Mouse (Mus musculus) liver, embryonic 15.5 days (tissue): ENCODE measurements around the gene Gm45062. TPM values are rescaled to one million over a fixed set of nuclear protein-coding genes. Genes with fewer than 3 reads are reported as not detected.

Source experiments
- ATAC-seq: fragments of 200-750 bp; cut with Nextera tagmentation; 2 replicates; pipeline ENCODE4 v1.8.0; 2017; ENCODE audit warnings: moderate number of reproducible peaks, mild to moderate bottlenecking, moderate library complexity; ENCODE audit not compliant: insufficient read depth
- H3K27ac ChIP-seq: fragments of 300-500 bp; sonication (generic); replicated peaks from 2 replicates; pipeline ENCODE4 v1.5.1; 2015; ENCODE audit warnings: mild to moderate bottlenecking, inconsistent platforms
- H3K27me3 ChIP-seq: fragments of 300-500 bp; sonication (generic); 2 replicates; pipeline ENCODE4 v1.6.1; 2015; ENCODE audit warnings: mild to moderate bottlenecking, inconsistent platforms
- H3K36me3 ChIP-seq: fragments of 300-500 bp; sonication (generic); replicated peaks from 2 replicates; pipeline ENCODE4 v1.6.1; 2015; ENCODE audit warnings: moderate library complexity, mild to moderate bottlenecking, inconsistent platforms
- H3K4me1 ChIP-seq: fragments of 300-500 bp; sonication (generic); replicated peaks from 2 replicates; pipeline ENCODE4 v1.6.1; 2015; ENCODE audit warnings: inconsistent platforms
- H3K4me2 ChIP-seq: fragments of 300-500 bp; sonication (generic); 2 replicates; pipeline ENCODE4 v1.6.1; 2015; ENCODE audit warnings: moderate library complexity, mild to moderate bottlenecking, inconsistent platforms
- H3K4me3 ChIP-seq: fragments of 300-500 bp; sonication (generic); replicated peaks from 2 replicates; pipeline ENCODE4 v1.5.1; 2015; ENCODE audit warnings: mild to moderate bottlenecking, inconsistent platforms
- H3K9ac ChIP-seq: fragments of 300-500 bp; sonication (generic); 2 replicates; pipeline ENCODE4 v1.6.1; 2015; ENCODE audit warnings: moderate library complexity, mild to moderate bottlenecking, inconsistent platforms
- H3K9me3 ChIP-seq: fragments of 300-500 bp; sonication (generic); replicated peaks from 2 replicates; pipeline ENCODE4 v1.6.1; 2016; ENCODE audit warnings: inconsistent platforms
- WGBS: fragments of 180-500 bp; shearing (Covaris S2); methylation state at CpG from one replicate; pipeline ENCODE4 v1.1.7; 2015; ENCODE audit warnings: mixed read lengths; ENCODE audit not compliant: insufficient replicate concordance; 5-methylcytosine and 5-hydroxymethylcytosine counted together
- polyA plus RNA-seq: library from polyadenylated mRNA; unstranded; fragments of >200 nt; fragmentation: Nextera tagmentation; extraction: Ambion mirVana; gene quantifications from 2 replicates; pipeline ENCODE4 v1.2.1, GENCODE M21; 2015

The Gm45062 gene
- polyA plus RNA-seq, 1 experiment from 2014 or later: 1.8 TPM

- Histone ChIP-seq H3K4me1 (no peaks in the 10 kb centered on the region), H3K9me3 (no peaks in the 10 kb centered on the region), H3K27me3 (peaks cover 5% of the 10 kb centered on the region; the same call in 1 of the 2 replicates), H3K4me2 (no peak overlapping the region), H3K4me3 (no peak overlapping the region), H3K36me3 (no peaks in the 10 kb centered on the region), H3K27ac (no peak overlapping the region), H3K9ac (no peak overlapping the region)
- no peak for ATAC-seq
- 86% methylated on average over 2 of the region's 2 CpGs for WGBS
Observed at GRCm38 (mm10) chr6:8462447-8462846, 203.2 kb downstream of the Gm45062 start.

- Histone ChIP-seq H3K9ac (no peak overlapping the region), H3K36me3 (no peaks in the 10 kb centered on the region), H3K4me1 (no peaks in the 10 kb centered on the region), H3K27ac (no peak overlapping the region), H3K4me3 (no peak overlapping the region), H3K27me3 (peaks cover 5% of the 10 kb centered on the region; the same call in 1 of the 2 replicates), H3K9me3 (no peaks in the 10 kb centered on the region), H3K4me2 (no peak overlapping the region)
- WGBS: 66% methylated on average over 1 of the region's 1 CpGs
- ATAC-seq: no peak
Observed at GRCm38 (mm10) chr6:8465388-8465787, 206.1 kb downstream of the Gm45062 start.

GRCm38 (mm10) chr6:8465985-8466384, 206.7 kb downstream of the Gm45062 start:
- no peak for ATAC-seq
- 69% methylated on average over 5 of the region's 5 CpGs for WGBS
- H3K27me3 ChIP-seq: peaks cover 5% of the 10 kb centered on the region; the same call in 1 of the 2 replicates

GRCm38 (mm10) chr6:8467667-8468337, 208.6 kb downstream of the Gm45062 start:
- 67% methylated on average over 10 of the region's 10 CpGs for WGBS
- Histone ChIP-seq H3K27me3 (peaks cover 5% of the 10 kb centered on the region; the same call in 1 of the 2 replicates), H3K27ac (no peak overlapping the region), H3K4me2 (no peak overlapping the region), H3K4me1 (0 out of 2 replicates have a peak, but pooled peaks cover 3% of the 10 kb centered on the region), H3K9ac (no peak overlapping the region), H3K36me3 (no peaks in the 10 kb centered on the region), H3K9me3 (no peaks in the 10 kb centered on the region), H3K4me3 (no peak overlapping the region)
- no peak for ATAC-seq

More at GRCm38 (mm10) chr6:8465985-8466384, 206.7 kb downstream of the Gm45062 start:
- Histone ChIP-seq H3K27ac (no peak overlapping the region), H3K4me3 (no peak overlapping the region), H3K4me1 (no peaks in the 10 kb centered on the region), H3K4me2 (no peak overlapping the region), H3K9ac (no peak overlapping the region), H3K36me3 (no peaks in the 10 kb centered on the region), H3K9me3 (no peaks in the 10 kb centered on the region)

GRCm38 (mm10) chr6:8469918-8470317, 210.7 kb downstream of the Gm45062 start:
- Histone ChIP-seq H3K4me3 (no peak overlapping the region), H3K27me3 (peaks cover 5% of the 10 kb centered on the region; the same call in 1 of the 2 replicates), H3K4me1 (peaks cover 6% of the 10 kb centered on the region; the same call in 1 of the 2 replicates), H3K4me2 (no peak overlapping the region), H3K9ac (no peak overlapping the region), H3K27ac (no peak overlapping the region), H3K36me3 (no peaks in the 10 kb centered on the region), H3K9me3 (no peaks in the 10 kb centered on the region)
- 79% methylated on average over 3 of the region's 3 CpGs for WGBS
- no peak for ATAC-seq

GRCm38 (mm10) chr6:8472125-8472524, 212.9 kb downstream of the Gm45062 start:
- Histone ChIP-seq H3K9ac (no peak overlapping the region), H3K36me3 (no peaks in the 10 kb centered on the region), H3K27me3 (peaks cover under 1% of the 10 kb centered on the region; the same call in 1 of the 2 replicates), H3K4me3 (no peak overlapping the region), H3K27ac (no peak overlapping the region), H3K4me2 (no peak overlapping the region), H3K9me3 (no peaks in the 10 kb centered on the region), H3K4me1 (peaks cover 6% of the 10 kb centered on the region; the same call in 1 of the 2 replicates)
- ATAC-seq: no peak
- 67% methylated on average over 3 of the region's 3 CpGs for WGBS

- Histone ChIP-seq H3K4me2 (no peak overlapping the region), H3K9me3 (no peaks in the 10 kb centered on the region), H3K27ac (no peak overlapping the region), H3K27me3 (no peaks in the 10 kb centered on the region), H3K4me1 (peaks cover 6% of the 10 kb centered on the region; the same call in 1 of the 2 replicates), H3K9ac (no peak overlapping the region), H3K36me3 (no peaks in the 10 kb centered on the region), H3K4me3 (no peak overlapping the region)
- no peak for ATAC-seq
- WGBS: 31% methylated on average over 5 of the region's 5 CpGs
Observed at GRCm38 (mm10) chr6:8472915-8473314, 213.7 kb downstream of the Gm45062 start.

GRCm38 (mm10) chr6:8473498-8473897, 214.2 kb downstream of the Gm45062 start:
- Histone ChIP-seq H3K9me3 (no peaks in the 10 kb centered on the region), H3K27ac (no peak overlapping the region), H3K4me3 (no peak overlapping the region), H3K4me1 (peaks cover 6% of the 10 kb centered on the region; the same call in 1 of the 2 replicates), H3K9ac (no peak overlapping the region), H3K36me3 (no peaks in the 10 kb centered on the region), H3K27me3 (no peaks in the 10 kb centered on the region), H3K4me2 (no peak overlapping the region)
- 56% methylated on average over 5 of the region's 5 CpGs for WGBS
- ATAC-seq: no peak

- 46% methylated on average over 3 of the region's 3 CpGs for WGBS
- Histone ChIP-seq H3K4me3 (no peak overlapping the region), H3K9me3 (no peaks in the 10 kb centered on the region), H3K4me2 (no peak overlapping the region), H3K9ac (no peak overlapping the region), H3K4me1 (peaks cover 6% of the 10 kb centered on the region; the same call in 1 of the 2 replicates), H3K36me3 (no peaks in the 10 kb centered on the region), H3K27ac (no peak overlapping the region), H3K27me3 (no peaks in the 10 kb centered on the region)
- peak; percentile 31; the same call in 1 of the 2 replicates for ATAC-seq
Observed at GRCm38 (mm10) chr6:8474316-8474715, 215.1 kb downstream of the Gm45062 start.

GRCm38 (mm10) chr6:8474820-8475219, 215.6 kb downstream of the Gm45062 start:
- 62% methylated on average over 4 of the region's 4 CpGs for WGBS

GRCm38 (mm10) chr6:8479176-8479575, 219.9 kb downstream of the Gm45062 start:
- Histone ChIP-seq H3K4me2 (no peak overlapping the region), H3K4me3 (no peak overlapping the region), H3K27ac (no peak overlapping the region), H3K27me3 (no peaks in the 10 kb centered on the region), H3K36me3 (no peaks in the 10 kb centered on the region), H3K9ac (no peak overlapping the region), H3K9me3 (no peaks in the 10 kb centered on the region), H3K4me1 (no peaks in the 10 kb centered on the region; the same call in 1 of the 2 replicates)
- 70% methylated on average over 1 of the region's 1 CpGs for WGBS
- no peak for ATAC-seq

More at GRCm38 (mm10) chr6:8474820-8475219, 215.6 kb downstream of the Gm45062 start:
- no peak overlapping the region for H3K27ac ChIP-seq
- no peak for ATAC-seq
- H3K4me1 ChIP-seq: peaks cover 6% of the 10 kb centered on the region; the same call in 1 of the 2 replicates
- no peaks in the 10 kb centered on the region for H3K27me3 ChIP-seq
- no peaks in the 10 kb centered on the region for H3K9me3 ChIP-seq
- no peak overlapping the region for H3K9ac ChIP-seq
- no peaks in the 10 kb centered on the region for H3K36me3 ChIP-seq
- no peak overlapping the region for H3K4me2 ChIP-seq
- H3K4me3 ChIP-seq: no peak overlapping the region
